Mouse (Mus musculus): Measurements from ENCODE around the gene Pax8.

DNA sequence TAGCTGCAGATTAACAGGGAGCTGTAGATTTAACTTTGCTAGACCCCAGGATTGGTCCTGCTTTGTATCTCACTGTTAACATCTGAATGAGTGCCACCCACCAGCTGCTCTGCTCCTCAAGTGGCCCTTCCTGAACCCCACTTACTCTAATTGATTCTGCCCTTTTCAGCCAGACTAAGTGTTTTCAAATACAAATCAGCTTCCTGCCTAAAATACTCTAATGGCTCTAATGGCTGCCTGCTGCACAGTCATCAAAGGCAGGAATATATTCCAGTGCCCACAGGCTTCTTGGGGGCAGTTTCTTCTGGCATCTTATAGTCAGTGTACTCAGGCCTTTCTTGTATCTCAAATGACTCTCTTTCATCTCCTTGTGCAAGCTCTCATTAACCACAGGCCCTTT lies 33.5 kb downstream of the Pax8 start:
- no peak for TF ChIP-seq CTCF (IDR thresholded peaks at IDR 0.05; ENCODE audit: extremely low read depth, insufficient read depth, low read length)
- no peak for TF ChIP-seq POLR2A (IDR thresholded peaks at IDR 0.05; ENCODE audit: extremely low read depth, insufficient read depth, low read length)

Measured in cortical plate, adult 2 months (tissue).